Mouse (Mus musculus) cortical plate, adult 2 months (tissue): ENCODE measurements at regions not wholly inside any gene's neighbourhood (a gene's known extent, or its start where the extent isn't known, plus 50 kb on each side); places are given as distances from the start of the nearest gene placed in this dataset.
"Not testable (repeated sequence)": the region's sequence is repeated elsewhere in the genome, so short reads cannot be mapped to it uniquely, and the experiment has no call there.

Experiments
- CTCF ChIP-seq: fragments of 200-500 bp; IDR thresholded peaks from 2 replicates; pipeline ENCODE4 v1.5.1; 2011; ENCODE audit warnings: mild to moderate bottlenecking, control low read depth, low read length; ENCODE audit not compliant: insufficient read depth; ENCODE audit errors: extremely low read depth
- POLR2A ChIP-seq: fragments of 200-500 bp; IDR thresholded peaks from 2 replicates; pipeline ENCODE4 v1.6.1; 2011; ENCODE audit warnings: mild to moderate bottlenecking, low read length, control low read depth; ENCODE audit not compliant: insufficient read depth; ENCODE audit errors: extremely low read depth

DNA sequence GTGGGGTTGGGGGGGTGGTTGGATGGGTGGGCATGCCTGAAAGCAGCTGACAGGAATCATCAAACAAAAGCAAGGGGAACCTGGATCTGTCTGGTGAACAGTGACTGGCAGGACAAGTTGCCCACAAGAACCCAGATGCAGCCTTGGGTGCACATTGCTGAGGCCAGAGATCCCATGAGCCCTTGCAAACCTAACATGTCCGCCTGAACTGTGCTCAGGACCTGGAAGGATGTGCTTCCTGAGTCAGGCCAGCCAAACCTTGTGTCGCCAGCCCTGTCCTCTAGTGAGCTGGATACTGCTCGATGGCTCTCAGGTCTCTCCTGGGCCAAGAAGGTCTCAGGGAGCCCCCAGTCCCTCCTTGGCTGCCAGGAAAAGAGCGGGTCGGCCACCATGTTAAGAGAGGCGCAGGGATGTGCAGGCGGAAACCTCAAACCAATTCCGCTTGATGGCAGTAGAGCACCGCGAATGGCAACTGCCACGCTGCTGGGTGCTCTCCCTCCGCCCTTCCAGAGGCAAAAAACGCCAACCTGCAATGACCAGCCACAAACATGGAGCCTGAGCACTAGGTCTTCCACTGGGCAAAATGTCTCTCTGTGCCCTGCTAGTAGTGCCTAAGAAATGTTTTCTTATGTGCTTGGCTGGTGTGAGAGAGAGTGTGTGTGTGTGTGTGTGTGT is 140.2 kb downstream of the Pls3 start:
- TF ChIP-seq POLR2A, CTCF: not testable (repeated sequence)
